Mouse (Mus musculus): ENCODE measurements around the gene Igf2bp2.

DNA sequence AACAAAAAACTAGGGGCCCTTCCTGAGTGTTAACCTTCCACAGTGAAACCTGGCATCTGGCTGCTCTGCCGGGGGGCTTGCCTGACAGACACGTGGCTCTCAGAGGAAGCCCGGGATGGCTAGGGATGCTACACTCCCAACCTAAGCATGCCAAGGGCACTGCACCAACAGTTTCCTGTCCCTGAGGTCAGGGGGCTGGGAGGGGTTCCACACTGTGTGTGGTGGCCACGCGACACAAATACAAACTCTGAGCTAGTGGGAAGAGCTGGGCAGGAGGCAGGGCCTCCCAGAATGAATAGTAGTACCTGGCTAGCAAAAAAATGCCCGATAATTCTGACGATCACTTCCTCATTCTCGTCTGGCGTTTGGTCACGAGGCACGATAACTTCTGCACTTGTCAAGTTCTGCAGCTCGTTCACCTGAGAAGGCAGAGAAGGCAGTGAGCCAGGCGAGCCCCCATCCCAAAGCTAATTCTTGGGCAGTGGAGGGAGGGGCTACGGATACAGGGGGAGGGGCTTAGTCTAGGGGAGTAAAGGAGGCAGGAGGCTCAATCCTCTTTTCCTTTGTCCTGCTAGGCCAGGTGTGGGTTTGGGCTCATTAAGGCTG, 101.4 kb downstream of the Igf2bp2 start:
- no peak for TF ChIP-seq POLR2A (IDR thresholded peaks at IDR 0.05; ENCODE audit: borderline replicate concordance, control insufficient read depth, low read depth, low read length)
- no peak for TF ChIP-seq CTCF (IDR thresholded peaks at IDR 0.05; ENCODE audit: control insufficient read depth, insufficient read depth, low read length)

Measured in bone marrow, adult 2 months (tissue).